Mouse (Mus musculus): ENCODE measurements around the gene Ift172. TPM values are rescaled to one million over a fixed set of nuclear protein-coding genes. Genes with fewer than 3 reads are reported as not detected.

The Ift172 gene
- polyA plus RNA-seq, 1 experiment from 2014 or later = 28.3 TPM

- Histone ChIP-seq H3K9ac (ENCODE audit: low read depth, low read length) (no peak overlapping the region), H3K4me3 (ENCODE audit: low read depth, low read length) (no peak overlapping the region), H3K27ac (ENCODE audit: low read depth, low read length) (no peak overlapping the region), H3K4me2 (replicated peaks; ENCODE audit: low read depth) (no peak overlapping the region), H3K4me1 (replicated peaks; ENCODE audit: control insufficient read depth, insufficient read depth, low read length) (no peaks in the 10 kb centered on the region), H3K9me3 (ENCODE audit: control insufficient read depth) (no peaks in the 10 kb centered on the region), H3K36me3 (ENCODE audit: control insufficient read depth, insufficient read depth) (peaks cover 27% of the 10 kb centered on the region), H3K27me3 (replicated peaks; ENCODE audit: control insufficient read depth, insufficient read depth, low read length) (no peaks in the 10 kb centered on the region)
- no peak for ATAC-seq
- TF ChIP-seq CTCF (IDR thresholded peaks at IDR 0.05; ENCODE audit: low read depth) = no peak
- WGBS = 91% methylated on average over 6 of the region's 6 CpGs
Measured at GRCm38 (mm10) chr5:31273018-31273417, 17.9 kb downstream of the Ift172 start.

DNA sequence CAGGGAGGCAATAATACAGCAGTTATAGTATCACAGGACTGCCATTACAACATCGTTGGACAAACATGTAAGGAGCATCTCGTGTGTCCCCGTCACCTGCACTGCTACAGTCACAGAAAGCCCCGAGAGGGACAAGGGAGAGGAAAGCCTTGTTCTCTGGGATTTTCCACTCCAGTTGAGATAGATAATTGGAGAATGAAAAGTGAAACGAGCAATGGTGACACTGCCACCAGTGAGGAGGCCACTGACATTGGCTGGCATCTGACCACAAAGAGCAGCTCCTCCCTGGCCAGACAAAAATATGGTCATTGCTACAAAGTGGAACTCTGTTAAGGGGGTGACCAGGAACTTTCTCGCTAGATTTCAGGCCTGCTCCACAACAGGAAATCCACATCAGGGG is 23.2 kb downstream of the Ift172 start:
- Histone ChIP-seq H3K27ac (ENCODE audit: low read depth, low read length) (no peak overlapping the region), H3K4me2 (replicated peaks; ENCODE audit: low read depth) (no peak overlapping the region), H3K4me3 (ENCODE audit: low read depth, low read length) (no peak overlapping the region), H3K27me3 (replicated peaks; ENCODE audit: control insufficient read depth, insufficient read depth, low read length) (no peaks in the 10 kb centered on the region), H3K9ac (ENCODE audit: low read depth, low read length) (no peak overlapping the region), H3K4me1 (replicated peaks; ENCODE audit: control insufficient read depth, insufficient read depth, low read length) (no peaks in the 10 kb centered on the region), H3K9me3 (ENCODE audit: control insufficient read depth) (no peaks in the 10 kb centered on the region), H3K36me3 (ENCODE audit: control insufficient read depth, insufficient read depth) (peaks cover 50% of the 10 kb centered on the region)
- no peak for TF ChIP-seq CTCF (IDR thresholded peaks at IDR 0.05; ENCODE audit: low read depth)
- no peak for ATAC-seq
- WGBS = 81% methylated on average over 6 of the region's 6 CpGs

DNA sequence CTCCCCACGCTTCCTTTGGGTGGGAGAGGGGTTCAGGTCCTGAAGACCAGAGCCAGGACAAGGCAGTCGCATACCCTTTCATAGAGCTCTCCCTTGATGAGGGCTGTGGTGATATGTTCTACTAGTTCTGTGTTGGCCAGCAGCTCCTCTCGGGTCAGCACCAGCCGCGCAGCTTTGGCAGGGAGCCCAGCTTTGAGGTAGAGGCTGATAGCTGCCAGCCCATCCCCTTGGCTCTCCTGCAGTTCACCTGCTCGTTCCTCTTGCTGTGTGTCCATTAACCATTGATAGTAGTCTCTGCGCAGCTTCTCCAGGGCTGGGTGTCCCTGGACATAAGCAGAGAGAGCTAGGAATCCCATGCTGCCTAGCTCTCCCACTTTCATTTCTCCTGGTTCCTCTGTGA is 24.8 kb downstream of the Ift172 start:
- Histone ChIP-seq H3K4me2 (replicated peaks; ENCODE audit: low read depth) (no peak overlapping the region), H3K27me3 (replicated peaks; ENCODE audit: control insufficient read depth, insufficient read depth, low read length) (no peaks in the 10 kb centered on the region), H3K4me1 (replicated peaks; ENCODE audit: control insufficient read depth, insufficient read depth, low read length) (no peaks in the 10 kb centered on the region), H3K9me3 (ENCODE audit: control insufficient read depth) (no peaks in the 10 kb centered on the region), H3K4me3 (ENCODE audit: low read depth, low read length) (no peak overlapping the region), H3K9ac (ENCODE audit: low read depth, low read length) (no peak overlapping the region), H3K27ac (ENCODE audit: low read depth, low read length) (no peak overlapping the region), H3K36me3 (ENCODE audit: control insufficient read depth, insufficient read depth) (peaks cover 57% of the 10 kb centered on the region)
- 78% methylated on average over 7 of the region's 7 CpGs for WGBS
- TF ChIP-seq CTCF (IDR thresholded peaks at IDR 0.05; ENCODE audit: low read depth) = no peak
- no peak for ATAC-seq

DNA sequence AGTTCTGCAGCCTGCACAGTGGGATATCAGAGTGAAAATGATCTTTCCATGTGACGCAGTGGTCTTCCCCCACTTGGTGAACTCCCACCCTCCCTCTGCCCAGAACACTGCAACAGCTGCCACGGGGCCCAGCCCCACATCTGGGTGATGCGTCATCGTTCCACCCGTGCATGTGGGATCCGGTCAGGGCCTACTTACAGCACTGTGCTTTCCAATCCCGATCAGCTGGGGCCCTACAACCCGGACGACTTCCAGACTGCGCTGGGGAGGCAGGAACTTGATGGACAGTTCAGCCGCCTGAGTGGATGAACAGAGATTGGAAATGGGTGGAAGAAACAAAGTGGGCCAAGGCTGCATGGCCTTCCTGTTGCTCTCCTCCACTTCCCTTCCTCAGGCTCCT is 33.3 kb downstream of the Ift172 start:
- 85% methylated on average over 11 of the region's 11 CpGs for WGBS

DNA sequence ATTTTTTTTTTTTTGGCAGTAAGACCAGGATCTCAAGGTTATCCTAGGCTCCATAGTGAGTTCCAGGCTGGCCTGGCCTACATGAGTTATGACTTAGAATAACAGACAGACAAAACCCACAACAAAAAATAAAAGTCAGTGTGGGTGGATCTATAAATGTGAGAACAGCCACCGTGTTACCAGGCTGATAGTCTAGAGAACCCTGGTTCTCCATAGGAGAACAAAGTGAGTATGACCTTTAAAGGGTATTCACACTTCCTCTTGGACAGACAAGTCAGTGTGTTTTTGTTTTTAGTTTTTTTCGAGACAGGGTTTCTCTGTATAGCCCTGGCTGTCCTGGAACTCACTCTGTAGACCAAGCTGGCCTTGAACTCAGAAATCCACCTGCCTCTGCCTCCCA is 34.9 kb downstream of the Ift172 start:
- ATAC-seq = no peak
- Histone ChIP-seq H3K4me1 (replicated peaks; ENCODE audit: control insufficient read depth, insufficient read depth, low read length) (no peaks in the 10 kb centered on the region), H3K27ac (ENCODE audit: low read depth, low read length) (no peak overlapping the region), H3K9ac (ENCODE audit: low read depth, low read length) (no peak overlapping the region), H3K4me3 (ENCODE audit: low read depth, low read length) (no peak overlapping the region), H3K36me3 (ENCODE audit: control insufficient read depth, insufficient read depth) (peaks cover 29% of the 10 kb centered on the region), H3K9me3 (ENCODE audit: control insufficient read depth) (no peaks in the 10 kb centered on the region), H3K4me2 (replicated peaks; ENCODE audit: low read depth) (no peak overlapping the region), H3K27me3 (replicated peaks; ENCODE audit: control insufficient read depth, insufficient read depth, low read length) (no peaks in the 10 kb centered on the region)
- 87% methylated on average over 2 of the region's 2 CpGs for WGBS
- TF ChIP-seq CTCF (IDR thresholded peaks at IDR 0.05; ENCODE audit: low read depth) = no peak

More for the DNA sequence above, 33.3 kb downstream of the Ift172 start:
- no peak overlapping the region for H3K9ac ChIP-seq (ENCODE audit: low read depth, low read length)
- no peaks in the 10 kb centered on the region for H3K9me3 ChIP-seq (ENCODE audit: control insufficient read depth)
- no peaks in the 10 kb centered on the region for H3K4me1 ChIP-seq (replicated peaks; ENCODE audit: control insufficient read depth, insufficient read depth, low read length)
- ATAC-seq = no peak
- no peaks in the 10 kb centered on the region for H3K27me3 ChIP-seq (replicated peaks; ENCODE audit: control insufficient read depth, insufficient read depth, low read length)
- no peak overlapping the region for H3K4me2 ChIP-seq (replicated peaks; ENCODE audit: low read depth)
- no peak overlapping the region for H3K4me3 ChIP-seq (ENCODE audit: low read depth, low read length)
- no peak overlapping the region for H3K27ac ChIP-seq (ENCODE audit: low read depth, low read length)
- TF ChIP-seq CTCF (IDR thresholded peaks at IDR 0.05; ENCODE audit: low read depth) = no peak
- H3K36me3 ChIP-seq (ENCODE audit: control insufficient read depth, insufficient read depth) = peaks cover 34% of the 10 kb centered on the region

DNA sequence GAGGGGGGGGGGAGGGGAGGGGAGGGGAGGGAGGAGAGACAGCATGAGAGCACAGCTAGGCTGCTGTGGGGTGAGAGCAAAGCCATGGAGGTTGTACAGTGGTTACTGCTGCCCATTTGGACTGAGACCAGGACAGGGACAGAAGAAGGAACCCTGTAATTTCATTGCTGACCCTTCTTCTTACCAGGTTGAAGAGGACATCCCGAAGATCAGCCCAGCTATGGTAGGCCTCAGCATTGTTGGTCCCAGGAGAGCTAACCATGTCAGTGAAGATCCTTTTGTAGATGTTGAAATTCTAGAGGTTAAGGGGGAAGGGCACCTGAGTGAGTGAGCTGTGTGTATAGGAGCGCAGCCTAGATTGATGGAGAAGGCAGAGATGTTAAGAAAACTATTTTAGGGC is 35.5 kb downstream of the Ift172 start:
- Histone ChIP-seq H3K4me3 (ENCODE audit: low read depth, low read length) (no peak overlapping the region), H3K9ac (ENCODE audit: low read depth, low read length) (no peak overlapping the region), H3K9me3 (ENCODE audit: control insufficient read depth) (no peaks in the 10 kb centered on the region), H3K36me3 (ENCODE audit: control insufficient read depth, insufficient read depth) (peaks cover 33% of the 10 kb centered on the region), H3K27me3 (replicated peaks; ENCODE audit: control insufficient read depth, insufficient read depth, low read length) (no peaks in the 10 kb centered on the region), H3K27ac (ENCODE audit: low read depth, low read length) (peak overlapping the region; percentile 78; the same call in 1 of the 2 replicates), H3K4me2 (replicated peaks; ENCODE audit: low read depth) (no peak overlapping the region; the same call in 1 of the 2 replicates), H3K4me1 (replicated peaks; ENCODE audit: control insufficient read depth, insufficient read depth, low read length) (no peaks in the 10 kb centered on the region)
- no peak for ATAC-seq
- no peak for TF ChIP-seq CTCF (IDR thresholded peaks at IDR 0.05; ENCODE audit: low read depth)
- WGBS = 83% methylated on average over 2 of the region's 2 CpGs

DNA sequence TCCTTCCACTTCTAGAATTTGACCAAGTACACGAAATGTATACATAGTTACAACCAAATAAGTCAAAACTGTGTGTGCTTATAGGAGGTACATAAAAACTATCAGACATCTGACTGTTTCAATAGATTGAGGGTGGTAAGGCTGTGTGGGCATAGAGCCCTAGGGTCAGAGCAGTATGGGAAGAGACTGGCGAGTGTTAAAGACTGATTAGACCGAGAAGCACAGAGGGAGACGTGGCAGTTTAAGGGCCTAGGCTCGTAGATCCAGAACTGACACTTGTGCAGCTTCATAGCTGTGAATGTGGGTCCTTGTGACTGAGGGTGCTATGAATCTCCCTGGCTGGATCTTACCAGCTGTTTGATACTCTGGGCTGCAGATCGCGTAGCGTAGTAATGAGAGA is 36.0 kb downstream of the Ift172 start:
- ATAC-seq = no peak
- WGBS = 66% methylated on average over 8 of the region's 8 CpGs
- no peak overlapping the region for H3K4me3 ChIP-seq (ENCODE audit: low read depth, low read length)
- H3K4me2 ChIP-seq (replicated peaks; ENCODE audit: low read depth) = peak overlapping the region; percentile 74
- peak overlapping the region; percentile 78 for H3K27ac ChIP-seq (ENCODE audit: low read depth, low read length)
- H3K27me3 ChIP-seq (replicated peaks; ENCODE audit: control insufficient read depth, insufficient read depth, low read length) = no peaks in the 10 kb centered on the region
- no peaks in the 10 kb centered on the region for H3K9me3 ChIP-seq (ENCODE audit: control insufficient read depth)
- H3K4me1 ChIP-seq (replicated peaks; ENCODE audit: control insufficient read depth, insufficient read depth, low read length) = no peaks in the 10 kb centered on the region
- no peak overlapping the region for H3K9ac ChIP-seq (ENCODE audit: low read depth, low read length)
- peaks cover 33% of the 10 kb centered on the region for H3K36me3 ChIP-seq (ENCODE audit: control insufficient read depth, insufficient read depth)
- no peak for TF ChIP-seq CTCF (IDR thresholded peaks at IDR 0.05; ENCODE audit: low read depth)

Data from intestine, postnatal 0 days (tissue).